Mouse (Mus musculus): ENCODE measurements around the gene Gtpbp2.

Gene Gtpbp2

DNA sequence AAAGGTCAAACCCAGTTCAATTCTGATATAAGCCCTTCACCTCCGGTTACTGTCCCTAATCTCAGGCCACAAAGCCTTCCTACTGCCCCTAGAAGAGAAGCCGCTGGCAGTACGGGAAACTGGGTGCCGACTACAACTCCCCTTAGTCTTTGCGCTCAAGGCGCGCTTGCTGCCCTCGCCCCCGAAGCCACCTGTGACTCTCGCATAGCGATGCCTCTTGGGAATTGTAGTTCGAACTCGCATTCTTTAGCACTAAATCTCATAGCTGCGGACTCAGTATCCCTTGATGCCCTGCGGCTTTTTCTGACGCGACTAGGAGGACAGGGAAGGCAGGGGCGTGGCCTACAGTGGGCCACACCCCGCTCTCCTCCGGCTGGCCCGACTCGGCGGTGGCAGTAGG lies at the start of gene Gtpbp2:
TSS of gene Gtpbp2 (plus strand) at position 347 of the 400 bp plus-strand sequence.
- peak; percentile 92 for DNase-seq (ENCODE audit: extremely low read depth, insufficient read length, low spot score)

DNA sequence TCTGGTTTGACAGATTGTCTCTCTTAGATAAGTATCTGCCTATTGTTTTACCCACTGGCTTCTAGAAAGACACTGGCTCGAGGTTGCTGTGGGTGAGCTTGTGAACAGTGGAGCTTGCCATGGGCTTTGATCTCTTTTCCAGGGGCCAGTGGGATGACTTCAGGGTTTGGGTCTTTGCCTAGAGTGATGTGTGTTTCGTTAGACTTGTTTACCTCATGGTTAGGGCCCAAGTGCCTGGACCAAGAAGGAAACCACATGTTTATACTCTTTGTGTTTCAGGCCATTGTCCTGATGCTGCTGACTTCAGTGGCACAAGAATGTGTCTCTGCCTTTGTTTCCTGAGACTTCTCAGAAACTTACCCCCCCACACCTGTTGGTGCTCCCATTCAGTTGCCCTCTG lies 45.3 kb upstream of the Gtpbp2 start:
- DNase-seq (ENCODE audit: extremely low read depth, insufficient read length, low spot score) = no peak

DNA sequence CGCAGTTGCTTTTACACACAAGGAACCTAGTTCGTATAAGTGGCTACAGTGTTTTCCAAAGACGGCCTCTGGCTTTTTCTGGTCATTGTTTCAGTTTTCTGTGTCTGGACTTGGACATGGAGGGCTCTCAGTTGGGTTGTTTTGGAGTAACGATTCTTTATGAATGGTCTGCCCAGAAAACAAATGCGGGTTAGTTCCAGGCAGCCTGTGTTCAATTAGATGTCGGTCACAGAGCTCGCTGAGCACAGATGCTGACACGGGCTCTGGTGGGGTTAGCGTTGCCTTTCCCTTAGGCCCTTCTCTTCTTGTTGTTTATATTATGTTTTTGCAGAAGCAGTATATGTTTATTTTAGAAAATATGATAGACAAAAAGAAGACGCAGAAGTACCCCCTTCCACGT lies 44.7 kb upstream of the Gtpbp2 start:
- no peak for DNase-seq (ENCODE audit: extremely low read depth, insufficient read length, low spot score)

DNA sequence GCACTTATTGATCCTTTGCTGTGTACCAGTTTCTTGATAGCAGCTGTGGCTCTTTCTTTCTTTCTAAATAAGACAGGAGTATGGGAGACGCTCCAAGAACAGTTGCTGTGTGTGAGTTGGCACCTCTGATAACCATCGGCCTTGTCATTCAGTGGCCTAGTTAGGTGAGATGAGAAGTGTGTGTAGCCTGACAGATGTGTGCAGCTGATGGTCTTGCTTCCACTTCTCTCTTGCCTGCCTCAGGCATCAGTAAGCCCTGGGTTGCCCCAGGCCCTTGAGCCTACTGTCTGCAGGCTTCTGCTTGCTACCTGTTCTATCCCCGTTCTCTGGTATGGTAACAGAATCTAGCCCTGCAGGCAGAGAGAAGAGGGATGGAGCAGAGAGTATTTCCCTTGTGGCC lies 44.0 kb upstream of the Gtpbp2 start:
- DNase-seq (ENCODE audit: extremely low read depth, insufficient read length, low spot score) = no peak

DNA sequence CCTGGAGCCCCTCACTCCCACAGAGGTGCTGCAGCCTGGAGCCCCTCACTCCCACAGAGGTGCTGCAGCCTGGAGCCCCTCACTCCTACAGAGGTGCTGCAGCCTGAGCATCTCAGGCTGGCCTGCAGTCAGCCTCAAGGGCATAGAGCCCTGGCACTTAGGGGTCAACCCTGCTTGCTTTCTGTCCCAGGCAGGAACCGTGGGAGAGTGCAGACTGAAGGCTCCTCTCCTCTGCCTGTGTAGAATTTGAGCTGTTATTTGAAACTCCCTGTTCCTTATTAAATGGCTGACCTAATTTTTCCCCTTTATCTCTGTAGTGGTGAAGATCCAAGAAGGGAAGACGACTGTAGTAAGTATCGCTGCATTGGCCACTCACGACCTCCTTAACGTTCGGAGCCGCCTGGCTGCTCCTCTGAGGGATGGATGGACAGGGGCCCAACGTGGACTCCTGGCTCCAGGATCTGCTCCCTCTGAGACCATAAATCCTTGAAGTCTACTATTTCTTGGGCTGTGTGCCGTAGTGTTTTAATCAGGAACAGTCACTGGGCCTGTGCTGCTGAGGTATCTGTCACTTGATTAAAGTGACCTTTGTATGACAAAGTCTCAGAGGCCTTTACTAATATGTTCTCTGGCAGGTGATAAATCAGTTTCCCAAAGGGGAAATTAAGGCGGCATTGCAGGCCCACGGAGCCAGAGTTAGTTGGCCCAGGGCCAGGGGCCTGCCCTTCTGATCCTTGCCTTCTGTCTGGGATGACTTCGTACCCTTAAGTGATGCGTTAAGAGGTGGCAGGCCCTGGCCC lies 43.0 kb upstream of the Gtpbp2 start:
- DNase-seq (ENCODE audit: extremely low read depth, insufficient read length, low spot score) = no peak

DNA sequence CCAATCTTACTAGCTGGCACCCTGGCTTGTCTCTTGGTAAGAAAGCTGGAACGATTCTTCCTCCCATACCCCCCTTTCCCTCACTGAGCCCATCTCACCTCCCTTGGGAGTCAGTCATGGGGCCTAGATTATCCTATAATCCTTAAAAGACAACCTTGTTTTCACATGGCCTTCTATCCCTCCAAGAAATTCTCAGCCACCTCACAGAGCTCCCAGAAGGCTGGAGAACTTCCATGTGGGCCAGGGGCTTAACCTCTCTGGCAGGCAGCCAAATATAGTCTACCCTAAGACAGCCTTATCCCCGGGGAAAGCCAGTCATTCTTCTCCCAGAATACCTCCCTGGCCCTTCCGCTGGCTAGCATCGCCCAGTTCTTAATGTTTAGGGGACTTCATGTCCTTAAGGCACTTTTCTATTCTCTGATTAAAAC lies 42.4 kb upstream of the Gtpbp2 start:
- no peak for DNase-seq (ENCODE audit: extremely low read depth, insufficient read length, low spot score)

DNA sequence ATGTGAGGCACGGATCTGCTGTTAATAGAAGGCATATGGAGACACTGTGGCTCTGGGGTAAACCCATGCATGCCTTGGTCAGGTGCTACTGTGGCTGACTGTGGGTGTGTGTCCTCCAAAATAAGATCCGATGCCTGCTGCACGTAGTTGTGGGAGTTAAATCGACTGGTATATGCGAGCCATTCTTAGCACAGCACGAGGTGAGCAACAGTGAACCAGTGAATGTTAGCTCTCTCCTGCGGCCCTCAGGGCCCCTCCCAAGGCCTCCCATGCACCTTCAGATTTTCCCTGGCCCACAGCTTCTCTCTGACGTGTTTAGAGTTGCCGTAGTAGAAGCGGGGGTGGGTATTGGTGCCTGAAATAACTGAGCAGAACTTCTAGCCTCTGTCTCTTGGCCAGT lies 41.2 kb upstream of the Gtpbp2 start:
- DNase-seq (ENCODE audit: extremely low read depth, insufficient read length, low spot score) = no peak

DNA sequence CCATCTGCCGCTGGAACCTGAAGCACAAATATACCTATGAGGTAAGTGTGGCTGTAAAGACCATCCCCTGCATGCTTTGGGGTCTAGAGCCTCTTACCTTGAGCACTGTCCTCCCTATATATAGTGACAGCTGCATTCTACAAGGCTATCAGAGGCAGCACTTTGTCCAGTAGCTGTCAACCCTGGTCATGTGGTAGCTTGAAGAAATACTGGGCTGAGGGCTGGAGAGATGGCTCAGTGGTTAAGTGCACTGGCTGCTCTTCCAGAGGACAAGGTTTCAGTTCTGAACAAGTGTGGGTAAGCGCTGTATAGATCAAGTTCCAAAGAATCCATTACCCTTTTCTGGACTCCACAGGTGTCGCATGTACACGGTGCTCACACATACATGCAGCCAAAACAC lies 38.0 kb upstream of the Gtpbp2 start:
- DNase-seq (ENCODE audit: extremely low read depth, insufficient read length, low spot score) = no peak

DNA sequence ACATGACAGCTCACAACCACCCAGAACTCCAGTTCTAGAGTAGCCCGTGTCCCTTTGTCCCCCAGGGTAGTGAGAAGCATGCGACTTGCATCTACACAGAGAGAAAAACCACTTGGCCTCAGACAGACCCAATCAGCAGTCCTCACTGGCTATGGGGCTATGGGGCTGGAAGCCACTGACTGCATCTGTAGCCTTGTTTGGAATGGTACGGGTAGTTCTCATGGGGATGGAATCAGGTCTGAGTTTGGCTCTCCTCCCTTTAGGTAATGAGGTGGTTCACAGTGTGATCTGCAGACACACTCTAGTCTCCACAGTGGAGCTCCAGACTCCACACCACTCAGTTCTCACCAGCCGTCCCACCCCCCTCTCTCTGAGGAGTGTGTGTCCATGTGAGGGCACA lies 37.5 kb upstream of the Gtpbp2 start:
- DNase-seq (ENCODE audit: extremely low read depth, insufficient read length, low spot score) = no peak

DNA sequence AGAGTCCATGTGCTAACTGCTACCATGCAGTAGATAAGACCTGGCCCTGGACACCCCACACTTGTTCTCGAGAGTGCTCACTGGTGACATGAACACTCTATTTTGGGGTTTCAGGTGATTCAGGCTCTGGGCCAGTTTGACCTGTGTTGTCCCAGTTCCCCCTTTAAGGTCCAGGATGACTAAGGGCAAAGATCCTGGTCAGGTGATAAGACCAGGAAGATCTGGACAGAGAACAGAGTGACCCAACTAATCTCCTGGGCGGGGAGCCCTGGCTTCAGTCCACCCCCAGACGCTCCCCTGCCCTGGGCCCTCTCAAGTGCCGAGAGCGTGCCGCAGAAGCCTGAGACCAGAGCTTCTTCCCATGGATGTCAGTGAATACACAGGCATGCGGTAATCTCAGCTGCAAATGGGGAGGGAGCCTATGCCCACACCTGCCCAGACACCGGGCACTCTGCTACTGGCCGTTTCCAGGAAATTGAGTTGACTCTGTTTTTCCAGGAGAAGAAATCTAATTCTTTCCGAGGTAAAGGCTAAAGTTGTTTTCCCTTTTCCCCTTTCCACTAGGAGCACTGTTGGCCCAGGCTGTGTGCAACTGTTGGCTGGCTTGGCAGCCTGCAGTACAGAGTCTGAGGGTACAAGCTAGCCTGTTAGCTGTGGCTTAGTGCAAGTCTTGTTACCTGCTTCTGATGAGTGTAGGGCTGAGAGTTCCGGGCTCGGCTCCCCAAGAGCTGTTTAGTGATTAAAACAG lies 36.7 kb upstream of the Gtpbp2 start:
- no peak for DNase-seq (ENCODE audit: extremely low read depth, insufficient read length, low spot score)

DNA sequence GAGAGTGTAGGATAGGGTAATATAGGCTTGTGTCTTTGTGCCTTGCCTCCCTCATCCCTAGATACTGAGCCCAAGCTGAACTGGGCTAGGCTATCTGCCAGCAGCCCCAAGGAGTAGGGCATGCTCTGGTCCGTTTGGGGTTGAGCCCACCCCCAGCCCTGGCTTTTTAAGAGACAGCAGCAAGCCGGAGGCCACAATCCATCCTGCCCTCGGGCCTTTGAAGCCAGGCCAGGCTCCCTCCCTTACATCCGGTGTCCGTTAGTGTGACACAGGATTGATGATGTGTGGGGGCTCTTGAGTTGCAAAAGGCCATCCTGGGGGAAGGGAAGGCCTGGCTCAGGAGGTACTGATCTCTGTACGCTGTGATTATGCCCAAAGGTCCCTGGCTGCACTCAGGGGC lies 34.2 kb upstream of the Gtpbp2 start:
- no peak for DNase-seq (ENCODE audit: extremely low read depth, insufficient read length, low spot score)

DNA sequence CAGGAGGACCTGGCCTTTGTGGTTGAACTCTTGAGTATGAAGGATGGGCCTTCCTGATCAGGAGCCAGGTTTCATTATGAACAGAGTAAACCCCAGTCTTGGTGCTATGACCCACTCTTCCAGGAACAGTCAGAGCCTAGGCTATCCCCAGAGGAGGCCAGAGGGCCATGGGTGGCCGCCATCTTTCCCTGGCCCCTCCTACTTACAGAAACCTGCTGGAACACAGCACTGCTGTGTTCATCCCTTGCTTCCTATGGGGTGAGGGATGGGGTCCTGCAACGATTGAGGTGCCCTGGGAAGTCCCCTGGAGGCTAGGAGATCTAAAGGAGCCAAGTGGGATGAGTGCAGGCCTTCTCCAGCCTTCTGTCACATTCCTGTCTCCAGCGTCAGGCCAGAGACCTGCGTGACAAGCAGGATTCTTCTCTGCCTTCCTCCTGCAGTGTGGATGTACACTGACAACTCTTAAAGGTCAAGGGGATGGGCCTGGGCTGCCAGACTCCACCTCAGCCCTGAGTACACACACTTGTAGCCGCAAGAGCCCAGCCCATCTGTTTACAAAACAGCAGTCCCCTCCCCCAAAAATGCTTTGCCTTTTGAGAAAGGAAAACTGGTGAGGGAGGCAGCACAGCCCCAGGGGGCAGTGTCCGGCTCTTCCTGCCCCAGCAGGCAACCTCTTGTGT lies 32.9 kb upstream of the Gtpbp2 start:
- DNase-seq (ENCODE audit: extremely low read depth, insufficient read length, low spot score) = no peak

DNA sequence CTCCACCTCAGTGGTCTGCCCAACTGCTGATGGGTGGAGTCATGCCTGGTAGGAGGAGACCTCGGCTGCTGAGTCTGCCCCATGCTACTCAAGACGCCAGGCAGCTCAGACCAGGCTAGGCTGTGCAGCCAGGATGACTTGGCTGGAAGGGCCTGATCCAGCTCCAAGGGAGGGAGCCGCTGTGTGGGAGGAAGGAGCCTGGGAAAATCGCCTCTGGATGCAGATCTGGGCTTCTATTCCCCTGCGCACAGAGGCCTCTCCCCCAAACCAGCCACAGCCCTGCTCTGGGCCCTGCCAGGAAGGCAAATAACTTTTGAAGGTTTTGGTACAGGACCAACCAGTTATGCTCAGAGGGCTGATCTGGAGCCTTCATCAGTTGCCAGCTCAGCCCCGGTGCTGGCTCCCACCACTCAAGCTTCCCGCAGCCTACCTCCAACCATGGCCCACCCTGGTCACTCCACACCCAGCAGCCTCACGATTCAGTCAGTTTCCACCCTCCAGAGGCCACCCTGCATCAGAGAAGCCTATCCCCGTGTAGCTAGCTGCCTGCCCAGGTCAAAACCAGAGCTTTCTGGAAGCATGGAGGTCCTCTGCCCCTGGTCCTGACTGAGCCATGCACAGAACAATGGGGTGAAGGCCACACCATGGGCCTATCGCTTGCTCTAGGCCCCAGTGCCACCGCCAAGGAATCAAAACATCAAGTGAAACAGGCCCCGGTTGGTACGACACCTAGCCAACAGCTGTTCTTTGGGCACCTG lies 30.9 kb upstream of the Gtpbp2 start:
- no peak for DNase-seq (ENCODE audit: extremely low read depth, insufficient read length, low spot score)

DNA sequence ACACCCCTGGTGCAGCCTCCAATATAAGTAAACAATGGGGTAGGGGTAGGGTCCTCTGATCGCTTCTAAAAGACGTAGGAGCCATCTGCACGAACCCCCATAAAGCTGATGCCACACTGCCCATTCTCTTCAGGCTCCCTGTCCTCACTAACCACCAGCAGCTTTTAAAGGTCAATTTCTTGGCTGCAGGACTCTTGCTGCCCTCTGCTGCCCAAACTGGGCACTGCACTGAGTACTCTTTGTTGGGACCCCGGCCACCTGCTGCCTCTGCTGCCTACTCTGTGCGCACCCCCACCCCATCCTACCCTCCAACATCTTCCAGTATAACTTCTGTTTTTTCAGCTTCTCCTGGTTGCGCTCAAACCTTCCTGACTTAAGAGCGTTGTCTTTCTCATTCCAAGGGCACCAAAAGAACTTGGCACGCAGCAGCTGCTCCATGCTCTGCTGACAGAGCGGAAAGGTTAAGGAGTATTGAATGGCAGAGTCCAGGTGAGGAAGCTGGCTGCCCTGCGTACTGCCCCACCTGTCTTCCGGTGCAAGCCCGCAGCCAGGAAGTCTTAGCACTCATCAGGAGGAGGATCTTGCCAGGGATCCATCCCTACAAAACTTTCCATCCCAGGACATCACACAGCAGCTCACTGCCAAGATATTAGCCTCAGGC lies 28.6 kb upstream of the Gtpbp2 start:
- DNase-seq (ENCODE audit: extremely low read depth, insufficient read length, low spot score) = peak; percentile 46

DNA sequence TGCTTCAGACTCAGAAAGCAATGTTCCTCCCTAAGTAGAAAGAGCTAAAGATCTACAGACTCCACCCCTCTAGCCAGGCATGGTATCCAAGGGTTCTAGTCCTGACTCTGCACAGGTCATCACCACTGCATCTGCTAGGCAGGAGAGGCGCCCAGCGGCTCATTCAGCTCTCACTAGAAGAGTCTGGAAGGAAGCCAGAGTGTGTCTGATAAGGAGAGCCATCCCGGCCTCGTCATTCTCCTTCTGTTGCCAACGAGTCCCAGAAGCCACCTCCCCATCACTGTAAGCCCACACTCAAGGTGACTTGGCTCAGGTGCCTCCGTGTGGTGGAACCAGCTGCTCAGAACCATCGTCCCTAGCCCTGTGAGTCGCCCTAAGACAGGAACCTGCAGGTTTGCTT lies 28.0 kb upstream of the Gtpbp2 start:
- no peak for DNase-seq (ENCODE audit: extremely low read depth, insufficient read length, low spot score)

DNA sequence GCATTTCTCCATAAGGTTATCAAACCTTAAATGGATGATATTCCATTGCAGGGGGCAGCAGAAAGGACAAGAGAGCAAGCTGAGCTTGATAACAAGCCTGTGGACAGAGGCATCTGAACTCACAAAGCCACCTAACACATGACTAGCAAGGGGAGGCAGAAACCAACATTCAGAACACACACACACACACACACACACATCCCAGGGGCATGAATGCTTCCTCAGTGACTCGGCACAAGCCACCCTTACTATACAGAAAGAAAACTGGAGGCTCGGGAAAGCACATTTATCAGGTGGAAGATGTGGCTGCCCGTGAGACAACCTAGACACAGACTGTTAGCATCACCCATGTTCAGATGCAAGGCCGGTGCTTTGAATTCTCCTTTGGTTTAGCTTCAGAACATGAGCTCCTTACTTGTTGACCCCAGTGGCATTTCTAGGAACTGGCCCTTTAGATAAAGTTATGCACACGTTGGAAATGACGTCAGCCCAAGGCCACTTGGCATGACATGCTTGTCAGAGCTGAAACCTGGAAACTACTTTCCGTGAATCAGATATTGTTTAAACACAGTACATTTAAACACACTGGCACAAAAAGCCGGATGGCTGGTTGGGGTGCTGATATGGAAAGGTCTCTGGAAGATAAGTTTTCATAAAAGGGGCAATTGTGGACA lies 22.1 kb upstream of the Gtpbp2 start:
- DNase-seq (ENCODE audit: extremely low read depth, insufficient read length, low spot score) = no peak

DNA sequence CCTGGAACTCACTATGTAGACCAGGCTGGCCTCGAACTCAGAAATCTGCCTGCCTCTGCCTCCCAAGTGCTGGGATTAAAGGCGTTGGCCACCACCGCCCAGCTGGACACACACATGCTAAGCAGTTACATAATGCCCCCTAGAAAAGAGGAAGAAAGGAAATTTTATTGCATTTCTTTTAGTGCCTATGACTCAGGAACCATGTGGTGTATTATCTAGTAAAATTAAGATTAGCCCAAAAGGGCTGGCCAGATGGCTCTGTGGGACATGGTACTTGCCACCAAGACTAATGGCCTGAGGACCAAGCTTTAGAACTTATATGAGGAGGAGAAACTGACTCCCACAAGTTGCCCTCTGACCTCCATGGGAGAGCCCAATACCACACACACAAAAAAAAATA lies 21.0 kb upstream of the Gtpbp2 start:
- no peak for DNase-seq (ENCODE audit: extremely low read depth, insufficient read length, low spot score)

DNA sequence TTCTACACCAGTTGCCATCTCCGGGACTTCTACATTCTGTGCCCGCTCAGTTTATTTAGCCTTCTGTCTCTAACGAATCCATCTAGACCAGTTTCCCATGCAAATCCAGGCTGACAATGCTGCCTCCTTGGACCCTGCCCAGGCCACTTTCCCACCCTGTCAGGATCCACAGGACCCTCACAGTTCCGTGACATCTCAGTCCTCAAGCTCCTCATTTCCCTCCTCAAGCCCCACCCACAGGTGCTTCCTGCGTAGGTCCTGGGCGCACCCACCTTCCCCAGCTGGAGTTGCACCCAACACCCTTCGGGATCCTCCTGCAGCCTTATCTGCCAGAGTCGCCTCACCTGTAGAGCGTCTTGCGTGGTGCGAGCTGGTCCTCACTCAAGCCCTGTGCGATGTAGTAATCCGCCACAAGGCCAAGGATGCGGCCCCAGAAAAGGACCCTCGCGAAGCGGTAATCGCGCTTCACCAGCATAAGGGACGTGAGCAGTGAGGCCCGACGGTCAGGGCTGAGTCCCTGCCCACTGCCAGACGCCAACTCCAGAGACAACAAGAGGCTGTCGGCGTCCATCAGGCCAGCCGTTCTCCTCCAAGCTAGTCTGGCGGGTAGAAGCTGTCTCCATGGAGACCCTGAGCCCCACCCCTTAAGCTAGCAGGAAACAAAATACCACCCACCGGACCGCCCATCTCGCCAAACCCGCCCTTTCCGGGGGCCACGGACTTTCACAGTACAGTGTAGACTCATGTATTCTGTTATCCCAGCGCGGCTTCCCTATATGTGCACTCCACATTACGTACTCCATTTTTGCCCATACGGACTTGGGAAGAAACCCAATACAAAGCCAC lies 17.0 kb upstream of the Gtpbp2 start, which contains the start of gene Rsph9:
TSS of gene Rsph9 (minus strand) at position 639 of the 846 bp plus-strand sequence.
- no peak for DNase-seq (ENCODE audit: extremely low read depth, insufficient read length, low spot score)

Data from 3134 (cell line).